Mouse (Mus musculus): ENCODE results near the gene Mbtd1. TPM values are rescaled to one million over a fixed set of nuclear protein-coding genes. Genes with fewer than 3 reads are reported as not detected.
"Not testable (repeated sequence)": the region's sequence is repeated elsewhere in the genome, so short reads cannot be mapped to it uniquely, and the experiment has no call there.

The Mbtd1 gene
- polyA plus RNA-seq, 1 experiment from 2014 or later, result 44.2 TPM

- H3K4me3 ChIP-seq, result peak overlapping the region; percentile 95
- H3K27me3 ChIP-seq (replicated peaks), result no peaks in the 10 kb centered on the region
- WGBS, result 7% methylated on average over 4 of the region's 4 CpGs
- no peak for ATAC-seq (ENCODE audit: low FRiP score, low read depth)
- H3K4me1 ChIP-seq, result peaks cover 36% of the 10 kb centered on the region
- H3K9ac ChIP-seq, result peak overlapping the region; percentile 91
- no peaks in the 10 kb centered on the region for H3K9me3 ChIP-seq
- peaks cover 6% of the 10 kb centered on the region for H3K36me3 ChIP-seq
- H3K4me2 ChIP-seq (replicated peaks), result peak overlapping the region; percentile 90
- no peak overlapping the region for H3K27ac ChIP-seq
Observed at GRCm38 (mm10) chr11:93887080-93887447, 1.4 kb downstream of the Mbtd1 start.

- no peaks in the 10 kb centered on the region for H3K4me1 ChIP-seq
- H3K27ac ChIP-seq, result no peak overlapping the region
- no peak for ATAC-seq (ENCODE audit: low FRiP score, low read depth)
- WGBS, result 87% methylated on average over 3 of the region's 3 CpGs
- H3K27me3 ChIP-seq (replicated peaks), result no peaks in the 10 kb centered on the region
- no peak overlapping the region for H3K4me2 ChIP-seq (replicated peaks)
- no peaks in the 10 kb centered on the region for H3K9me3 ChIP-seq
- H3K4me3 ChIP-seq, result no peak overlapping the region
- H3K36me3 ChIP-seq, result peaks cover 14% of the 10 kb centered on the region; the same call in 1 of the 2 replicates
- no peak overlapping the region for H3K9ac ChIP-seq
Observed at GRCm38 (mm10) chr11:93897732-93898131, 12.1 kb downstream of the Mbtd1 start.

GRCm38 (mm10) chr11:93906834-93907233 is 21.2 kb downstream of the Mbtd1 start:
- ATAC-seq (ENCODE audit: low FRiP score, low read depth), result no peak
- H3K4me1 ChIP-seq, result no peaks in the 10 kb centered on the region
- 94% methylated on average over 4 of the region's 4 CpGs for WGBS

GRCm38 (mm10) chr11:93907839-93908238 is 22.2 kb downstream of the Mbtd1 start:
- H3K36me3 ChIP-seq, result peaks cover 53% of the 10 kb centered on the region

More at GRCm38 (mm10) chr11:93906834-93907233, 21.2 kb downstream of the Mbtd1 start:
- Histone ChIP-seq H3K9me3 (no peaks in the 10 kb centered on the region), H3K36me3 (peaks cover 52% of the 10 kb centered on the region), H3K27me3 (replicated peaks) (no peaks in the 10 kb centered on the region), H3K4me3 (no peak overlapping the region), H3K4me2 (replicated peaks) (no peak overlapping the region), H3K9ac (no peak overlapping the region), H3K27ac (no peak overlapping the region)

GRCm38 (mm10) chr11:93908829-93909228 is 23.2 kb downstream of the Mbtd1 start:
- 92% methylated on average over 9 of the region's 9 CpGs for WGBS
- H3K9me3 ChIP-seq, result no peaks in the 10 kb centered on the region
- H3K27me3 ChIP-seq (replicated peaks), result no peaks in the 10 kb centered on the region
- H3K4me3 ChIP-seq, result no peak overlapping the region
- H3K27ac ChIP-seq, result no peak overlapping the region
- no peak for ATAC-seq (ENCODE audit: low FRiP score, low read depth)
- H3K9ac ChIP-seq, result no peak overlapping the region
- H3K36me3 ChIP-seq, result peaks cover 58% of the 10 kb centered on the region
- H3K4me1 ChIP-seq, result no peaks in the 10 kb centered on the region
- H3K4me2 ChIP-seq (replicated peaks), result no peak overlapping the region

More at GRCm38 (mm10) chr11:93907839-93908238, 22.2 kb downstream of the Mbtd1 start:
- Histone ChIP-seq H3K27ac (no peak overlapping the region), H3K4me2 (replicated peaks) (no peak overlapping the region), H3K27me3 (replicated peaks) (no peaks in the 10 kb centered on the region), H3K4me3 (no peak overlapping the region), H3K9ac (no peak overlapping the region), H3K4me1 (no peaks in the 10 kb centered on the region), H3K9me3 (no peaks in the 10 kb centered on the region)
- WGBS, result 87% methylated on average over 3 of the region's 3 CpGs
- ATAC-seq (ENCODE audit: low FRiP score, low read depth), result no peak

GRCm38 (mm10) chr11:93911603-93912002 is 26.0 kb downstream of the Mbtd1 start:
- Histone ChIP-seq H3K4me1 (no peaks in the 10 kb centered on the region), H3K4me2 (replicated peaks) (no peak overlapping the region), H3K27me3 (replicated peaks) (no peaks in the 10 kb centered on the region), H3K4me3 (no peak overlapping the region), H3K9ac (no peak overlapping the region), H3K27ac (no peak overlapping the region), H3K9me3 (no peaks in the 10 kb centered on the region), H3K36me3 (peaks cover 58% of the 10 kb centered on the region)
- 91% methylated on average over 3 of the region's 3 CpGs for WGBS
- ATAC-seq (ENCODE audit: low FRiP score, low read depth), result no peak

- not testable (repeated sequence) for H3K4me3 ChIP-seq; H3K4me2 ChIP-seq (replicated peaks); ATAC-seq (ENCODE audit: low FRiP score, low read depth); H3K9me3 ChIP-seq; H3K27ac ChIP-seq; H3K9ac ChIP-seq; H3K4me1 ChIP-seq; H3K27me3 ChIP-seq (replicated peaks)
- peaks cover 63% of the 10 kb centered on the region for H3K36me3 ChIP-seq
- 94% methylated on average over 2 of the region's 2 CpGs for WGBS
Observed at GRCm38 (mm10) chr11:93915019-93915418, 29.4 kb downstream of the Mbtd1 start.

- no peak overlapping the region for H3K4me2 ChIP-seq (replicated peaks)
- H3K36me3 ChIP-seq, result peaks cover 72% of the 10 kb centered on the region
- no peak overlapping the region for H3K9ac ChIP-seq
- no peaks in the 10 kb centered on the region for H3K4me1 ChIP-seq
- no peak for ATAC-seq (ENCODE audit: low FRiP score, low read depth)
- H3K9me3 ChIP-seq, result no peaks in the 10 kb centered on the region
- no peaks in the 10 kb centered on the region for H3K27me3 ChIP-seq (replicated peaks)
- H3K4me3 ChIP-seq, result no peak overlapping the region
- no peak overlapping the region for H3K27ac ChIP-seq
Observed at GRCm38 (mm10) chr11:93929106-93929505, 43.5 kb downstream of the Mbtd1 start.

- Histone ChIP-seq H3K4me2 (replicated peaks) (no peak overlapping the region), H3K9me3 (no peaks in the 10 kb centered on the region), H3K27ac (no peak overlapping the region), H3K4me1 (no peaks in the 10 kb centered on the region), H3K9ac (no peak overlapping the region), H3K27me3 (replicated peaks) (no peaks in the 10 kb centered on the region), H3K36me3 (peaks cover 31% of the 10 kb centered on the region), H3K4me3 (no peak overlapping the region)
- WGBS, result 88% methylated on average over 2 of the region's 2 CpGs
- ATAC-seq (ENCODE audit: low FRiP score, low read depth), result no peak
Observed at GRCm38 (mm10) chr11:93940906-93941305, 55.3 kb downstream of the Mbtd1 start.

- no peak overlapping the region for H3K4me2 ChIP-seq (replicated peaks)
- no peaks in the 10 kb centered on the region for H3K4me1 ChIP-seq
- peaks cover 33% of the 10 kb centered on the region for H3K36me3 ChIP-seq
- 71% methylated on average over 3 of the region's 3 CpGs for WGBS
- no peaks in the 10 kb centered on the region for H3K27me3 ChIP-seq (replicated peaks)
- no peak for ATAC-seq (ENCODE audit: low FRiP score, low read depth)
- no peaks in the 10 kb centered on the region for H3K9me3 ChIP-seq
- H3K27ac ChIP-seq, result no peak overlapping the region
- H3K9ac ChIP-seq, result no peak overlapping the region
- no peak overlapping the region for H3K4me3 ChIP-seq
Observed at GRCm38 (mm10) chr11:93944986-93945385, 59.3 kb downstream of the Mbtd1 start.

GRCm38 (mm10) chr11:93948887-93949567 is 63.4 kb downstream of the Mbtd1 start:
- H3K4me1 ChIP-seq, result peaks cover 12% of the 10 kb centered on the region; the same call in 1 of the 2 replicates
- peaks cover 57% of the 10 kb centered on the region for H3K36me3 ChIP-seq
- no peak overlapping the region for H3K4me2 ChIP-seq (replicated peaks)
- H3K27ac ChIP-seq, result no peak overlapping the region
- no peak overlapping the region for H3K9ac ChIP-seq
- no peaks in the 10 kb centered on the region for H3K9me3 ChIP-seq
- H3K27me3 ChIP-seq (replicated peaks), result no peaks in the 10 kb centered on the region
- WGBS, result 91% methylated on average over 9 of the region's 9 CpGs
- H3K4me3 ChIP-seq, result no peak overlapping the region
- ATAC-seq (ENCODE audit: low FRiP score, low read depth), result no peak

- Histone ChIP-seq H3K4me3 (no peak overlapping the region), H3K36me3 (peaks cover 57% of the 10 kb centered on the region), H3K4me1 (peaks cover 17% of the 10 kb centered on the region), H3K9me3 (no peaks in the 10 kb centered on the region), H3K4me2 (replicated peaks) (no peak overlapping the region), H3K27me3 (replicated peaks) (no peaks in the 10 kb centered on the region), H3K27ac (no peak overlapping the region), H3K9ac (no peak overlapping the region)
- ATAC-seq (ENCODE audit: low FRiP score, low read depth), result no peak
- 83% methylated on average over 1 of the region's 1 CpGs for WGBS
Observed at GRCm38 (mm10) chr11:93950045-93950444, 64.4 kb downstream of the Mbtd1 start.

- Histone ChIP-seq H3K27ac (no peak overlapping the region), H3K4me1 (peaks cover 28% of the 10 kb centered on the region), H3K4me2 (replicated peaks) (no peak overlapping the region), H3K9me3 (no peaks in the 10 kb centered on the region), H3K9ac (no peak overlapping the region), H3K4me3 (no peak overlapping the region), H3K36me3 (peaks cover 50% of the 10 kb centered on the region), H3K27me3 (replicated peaks) (no peaks in the 10 kb centered on the region)
- WGBS, result 76% methylated on average over 5 of the region's 5 CpGs
- ATAC-seq (ENCODE audit: low FRiP score, low read depth), result no peak
Observed at GRCm38 (mm10) chr11:93952376-93952775, 66.7 kb downstream of the Mbtd1 start.

All from neural tube, embryonic 12.5 days (tissue).